Mouse (Mus musculus) Patski (cell line): Measurements from ENCODE around the gene Ssh2. TPM values are rescaled to one million over a fixed set of nuclear protein-coding genes. Genes with fewer than 3 reads are reported as not detected.
A peak's percentile ranks its signal among the peaks of the same experiment; 100 is the strongest.

ENCODE experiments used
- ATAC-seq: fragments of 100-300 bp; one replicate; pipeline ENCODE4 v1.8.0; 2021
- CTCF ChIA-PET: fragments of 350-600 bp; sonication (Branson Sonifier 250); formaldehyde crosslinking; loops from one replicate; lab custom pipeline; 2022; ENCODE audit warnings: inconsistent platforms; lab: Charles Lee
- POLR2A ChIA-PET: fragments of 350-600 bp; sonication (Branson Sonifier 250); formaldehyde crosslinking; loops from one replicate; lab custom pipeline; 2022; ENCODE audit warnings: antibody characterized with exemption, inconsistent platforms; lab: Charles Lee
- DNase-seq: peaks from one replicate; pipeline ENCODE4 v3.0.0-alpha.2; 2011; ENCODE audit warnings: low read depth, low spot score
- H3K27me3 ChIP-seq: fragments of 371-371 bp; one replicate; pipeline ENCODE4 v1.5.1; 2021
- CTCF ChIP-seq: fragments of 100-300 bp; IDR thresholded peaks from one replicate; pipeline ENCODE4 v1.5.1; 2021
- in situ Hi-C: fragments of 300-500 bp; cut with MboI; formaldehyde crosslinking; loops from 3 replicates; pipeline ENCODE4 v1.11.1; 2018; ENCODE audit warnings: low pct_unique_long_range_greater_than_20kb, mixed read lengths
- polyA plus RNA-seq: library from polyadenylated mRNA; unstranded; gene quantifications from one replicate; pipeline ENCODE4 v1.2.3, GENCODE M21; 2021

The Ssh2 gene
- polyA plus RNA-seq, 1 experiment from 2014 or later = 6.5 TPM

DNA sequence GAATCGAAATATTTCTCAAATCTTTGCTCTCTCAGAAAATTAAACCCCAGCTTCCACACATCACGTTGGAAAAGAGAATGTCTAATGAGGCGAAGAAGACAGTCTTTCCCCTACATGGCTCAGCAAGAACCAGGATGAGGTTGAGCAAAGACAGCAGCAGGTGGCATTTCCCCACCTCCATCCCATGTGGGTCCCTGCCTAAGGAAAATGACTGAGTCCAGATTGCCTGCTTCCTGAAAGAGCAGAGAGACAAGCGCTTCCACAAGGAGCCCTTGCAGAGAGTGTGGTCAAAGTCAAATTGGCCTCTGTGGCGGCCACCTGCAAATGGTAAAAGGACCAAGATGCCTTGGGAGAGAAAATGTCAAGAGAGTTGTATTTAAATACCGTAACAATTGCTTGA is 274.4 kb downstream of the Ssh2 start:
- ChIA-PET POLR2A (interaction anchor here (1.0 to 2.1 kb wide), 5 partner anchors 11 to 140 kb away, joined by 3 to 7 read pairs (median 4); no protein-coding TSS in a partner anchor), CTCF (interaction anchor here (0.8 to 3.4 kb wide), 6 partner anchors 11 to 137 kb away, joined by 3 to 13 read pairs (median 7); no protein-coding TSS in a partner anchor)
- DNase-seq (no peak), ATAC-seq (no peak)
- no peaks in the 10 kb centered on the region for H3K27me3 ChIP-seq
- in situ Hi-C loops = no loop called here
- no peak for TF ChIP-seq CTCF

DNA sequence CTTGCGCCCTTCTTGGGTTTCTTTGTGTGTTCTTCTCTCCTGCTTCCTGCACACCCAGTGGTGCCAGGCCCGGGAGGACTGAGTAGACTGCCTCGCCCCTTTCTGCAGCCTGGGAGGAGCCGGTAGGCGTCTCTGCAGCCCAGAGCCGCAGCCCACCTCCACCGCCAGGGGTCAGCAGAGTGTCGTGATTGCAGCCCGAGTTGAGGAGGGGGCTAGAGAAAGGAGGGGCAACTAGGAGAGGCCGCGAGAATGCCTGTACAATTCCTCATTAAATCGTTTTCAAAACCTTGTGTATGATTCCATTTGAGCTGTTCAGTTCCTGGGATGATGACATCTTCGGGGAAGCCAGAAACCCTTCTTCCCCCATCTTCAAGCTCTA is 275.0 kb downstream of the Ssh2 start:
- ChIA-PET POLR2A (interaction anchor here (0.9 to 2.1 kb wide), 5 partner anchors 10 to 61 kb away, joined by 3 to 7 read pairs (median 4); no protein-coding TSS in a partner anchor), CTCF (interaction anchor here (0.7 to 3.4 kb wide), 11 partner anchors 9 to 136 kb away, joined by 3 to 13 read pairs (median 4); no protein-coding TSS in a partner anchor)
- in situ Hi-C loops = no loop called here
- no peak for DNase-seq
- TF ChIP-seq CTCF = no peak
- peak; percentile 24 for ATAC-seq
- no peaks in the 10 kb centered on the region for H3K27me3 ChIP-seq

DNA sequence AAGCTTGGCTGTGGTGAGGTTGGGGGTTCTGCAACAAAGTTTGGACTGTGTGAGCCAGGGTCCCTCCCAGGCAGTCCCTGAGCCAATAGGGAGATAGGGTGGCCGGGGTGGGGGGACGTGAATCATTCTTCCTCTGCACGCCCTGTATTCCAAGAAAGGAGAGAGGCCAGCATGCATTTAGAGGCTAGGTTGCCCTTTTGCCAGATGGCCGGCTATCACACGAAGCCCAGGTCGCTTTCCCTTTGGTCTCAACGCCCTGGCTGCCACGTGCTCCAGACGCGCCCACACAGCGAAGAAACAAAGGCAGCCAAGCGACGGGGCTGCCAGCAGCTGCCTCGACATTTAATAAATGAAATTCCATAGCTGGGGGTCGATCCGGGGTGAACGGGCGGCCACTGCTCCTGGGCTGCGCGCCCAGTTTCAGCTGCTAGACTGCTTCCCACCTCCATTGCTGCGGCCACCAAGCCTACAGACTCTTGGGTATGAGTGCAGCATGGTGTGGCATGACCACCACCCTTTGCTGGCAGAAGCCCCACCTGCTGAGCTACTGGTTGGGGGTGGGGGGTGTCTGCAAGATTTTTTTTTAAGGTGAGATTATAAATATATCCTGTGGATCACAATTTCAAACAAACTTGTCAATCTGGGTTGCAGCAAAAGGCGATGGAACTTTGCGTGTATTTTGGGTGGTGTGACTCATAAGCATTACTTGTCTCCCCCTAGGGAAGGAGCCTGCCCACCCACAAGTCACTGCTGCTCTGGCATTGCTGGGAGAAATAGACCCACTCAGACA is 275.6 kb downstream of the Ssh2 start:
- TF ChIP-seq CTCF = no peak
- no peaks in the 10 kb centered on the region for H3K27me3 ChIP-seq
- CTCF ChIA-PET = interaction anchor here (0.7 to 3.4 kb wide), 11 partner anchors 8 to 135 kb away, joined by 3 to 13 read pairs (median 4); no protein-coding TSS in a partner anchor
- DNase-seq = no peak
- in situ Hi-C loops = no loop called here
- POLR2A ChIA-PET = interaction anchor here (0.7 to 2.1 kb wide), 6 partner anchors 9 to 60 kb away, joined by 3 to 7 read pairs (median 4); no protein-coding TSS in a partner anchor
- peak; percentile 33 for ATAC-seq

DNA sequence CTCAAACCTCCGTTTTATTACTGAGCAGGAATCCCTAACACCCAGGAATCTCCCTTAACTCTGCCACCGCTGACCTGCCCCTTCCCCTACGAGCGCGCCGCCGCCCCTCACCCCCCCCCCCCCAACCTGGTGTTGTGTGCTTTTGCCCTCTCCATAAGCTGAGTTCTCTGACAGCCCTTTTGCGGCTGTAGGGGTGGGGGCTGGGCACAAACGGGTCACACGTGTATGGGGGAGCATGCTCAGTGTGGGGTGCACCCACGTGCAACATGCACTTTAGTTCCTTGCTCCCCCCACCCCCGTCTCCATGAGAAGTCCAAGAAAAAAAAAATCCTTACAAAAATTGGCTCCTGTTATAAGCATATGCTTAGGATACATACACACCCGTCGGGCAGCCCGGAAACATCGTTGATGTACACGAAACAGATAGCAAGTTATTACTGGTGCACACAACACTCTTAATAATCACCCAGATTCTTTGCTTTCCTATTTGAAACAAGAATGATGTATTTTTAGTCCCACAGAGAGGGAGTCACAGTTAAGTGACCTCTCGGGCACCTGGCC is 276.3 kb downstream of the Ssh2 start:
- DNase-seq (no peak), ATAC-seq (no peak)
- ChIA-PET POLR2A (interaction anchor here (0.7 kb wide), 1 partner anchor 8 kb away, joined by 3 read pairs; no protein-coding TSS in a partner anchor), CTCF (interaction anchor here (1.0 to 3.4 kb wide), 6 partner anchors 9 to 135 kb away, joined by 3 to 13 read pairs (median 4); no protein-coding TSS in a partner anchor)
- H3K27me3 ChIP-seq = no peaks in the 10 kb centered on the region
- in situ Hi-C loops = no loop called here
- TF ChIP-seq CTCF = no peak

DNA sequence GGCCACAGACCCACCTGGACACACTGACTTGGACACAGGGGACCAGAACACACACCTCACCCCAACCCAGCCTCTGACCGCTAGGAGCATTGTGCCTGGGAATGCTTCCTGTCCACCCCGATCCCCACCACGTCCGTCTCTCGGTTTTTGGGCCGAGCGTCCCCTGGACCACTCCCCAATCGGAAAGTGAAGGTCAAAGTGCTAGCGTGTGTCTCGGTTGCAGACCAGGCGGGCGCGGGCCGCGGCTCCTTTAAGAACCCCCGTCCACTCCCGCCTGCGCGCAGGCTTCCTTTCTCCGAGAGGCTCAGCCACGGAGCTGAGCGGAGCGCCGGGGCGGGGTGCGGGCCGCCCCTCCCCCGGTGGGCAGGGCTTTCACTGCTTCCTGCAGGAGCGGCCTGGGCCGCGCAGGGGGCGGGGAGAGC is 276.8 kb downstream of the Ssh2 start:
- no peak for DNase-seq
- TF ChIP-seq CTCF = no peak
- ATAC-seq = peak; percentile 70
- in situ Hi-C loops = no loop called here
- CTCF ChIA-PET = interaction anchor here (3.4 kb wide), 1 partner anchor 8 kb away, joined by 13 read pairs; no protein-coding TSS in a partner anchor
- H3K27me3 ChIP-seq = no peaks in the 10 kb centered on the region
- POLR2A ChIA-PET = no interaction called here

DNA sequence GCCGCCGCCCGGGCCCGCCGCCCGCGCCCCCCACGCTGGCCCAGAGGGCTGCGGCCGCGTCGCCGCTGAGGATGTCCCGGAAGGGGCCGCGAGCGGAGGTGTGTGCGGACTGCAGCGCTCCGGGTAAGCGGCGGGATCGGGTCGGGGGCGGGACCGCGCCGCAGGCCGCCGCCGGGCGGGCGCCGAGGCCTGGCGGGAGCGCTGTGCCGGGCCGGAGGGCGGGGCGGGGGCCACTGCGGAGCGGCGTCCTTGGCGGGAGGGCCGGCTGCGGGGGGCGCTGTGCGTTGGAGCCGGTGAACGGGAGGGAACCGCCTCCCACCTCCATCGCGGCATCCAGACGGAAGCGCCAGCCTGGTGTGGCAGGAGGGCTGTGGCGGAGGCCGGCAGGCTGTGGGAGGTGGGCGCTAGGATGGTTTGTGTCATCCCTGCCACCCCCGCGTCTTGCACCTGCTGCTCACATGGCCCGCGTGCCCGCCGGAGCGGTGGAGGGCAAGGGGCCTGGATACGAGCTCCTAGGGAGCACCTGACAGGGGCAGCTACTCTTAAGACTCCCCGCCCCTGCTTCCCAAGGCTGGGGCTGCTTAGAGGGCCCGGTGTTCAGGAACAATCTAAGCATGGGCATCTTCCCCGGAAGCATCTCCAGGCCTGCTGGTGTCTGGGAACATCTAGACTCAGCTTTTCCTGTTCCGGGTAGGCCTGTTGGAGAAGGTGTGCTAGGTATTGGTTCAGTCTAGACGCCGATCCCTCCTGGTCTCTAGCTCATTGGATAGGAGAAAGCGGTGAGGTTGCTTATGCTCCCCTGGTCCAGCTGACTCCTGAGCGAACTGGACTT is 277.6 kb downstream of the Ssh2 start, which contains the start of gene Git1:
Gene Git1, plus strand, starts transcription at position 51 of the 832 bp plus-strand sequence.
- no peak for DNase-seq
- in situ Hi-C loops = no loop called here
- H3K27me3 ChIP-seq = no peaks in the 10 kb centered on the region
- ChIA-PET POLR2A (no interaction called here), CTCF (interaction anchor here (1.0 to 1.5 kb wide), 3 partner anchors 14 to 27 kb away, joined by 3 to 5 read pairs (median 4); no protein-coding TSS in a partner anchor)
- TF ChIP-seq CTCF = no peak
- ATAC-seq = no peak

DNA sequence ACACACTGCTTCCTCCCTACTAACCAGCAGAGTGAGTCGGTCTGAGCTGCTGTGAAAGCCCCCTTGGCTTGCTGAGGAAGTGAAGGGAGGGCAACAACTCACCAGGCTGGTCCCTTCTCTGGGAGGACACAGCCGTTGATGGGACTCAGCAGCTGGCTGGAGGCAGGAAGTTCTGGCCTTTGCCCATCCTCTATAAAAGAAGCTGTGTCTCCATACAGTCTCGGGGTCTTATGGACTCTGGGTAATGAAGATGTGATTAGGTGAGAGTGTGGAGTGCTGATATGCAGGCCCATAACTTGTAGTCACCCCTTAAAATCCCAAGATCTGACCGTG is 278.2 kb downstream of the Ssh2 start:
- in situ Hi-C loops = no loop called here
- POLR2A ChIA-PET = no interaction called here
- ATAC-seq (no peak), DNase-seq (no peak)
- CTCF ChIA-PET = interaction anchor here (1.0 to 1.5 kb wide), 3 partner anchors 13 to 26 kb away, joined by 3 to 5 read pairs (median 4); no protein-coding TSS in a partner anchor
- no peak for TF ChIP-seq CTCF
- no peaks in the 10 kb centered on the region for H3K27me3 ChIP-seq

DNA sequence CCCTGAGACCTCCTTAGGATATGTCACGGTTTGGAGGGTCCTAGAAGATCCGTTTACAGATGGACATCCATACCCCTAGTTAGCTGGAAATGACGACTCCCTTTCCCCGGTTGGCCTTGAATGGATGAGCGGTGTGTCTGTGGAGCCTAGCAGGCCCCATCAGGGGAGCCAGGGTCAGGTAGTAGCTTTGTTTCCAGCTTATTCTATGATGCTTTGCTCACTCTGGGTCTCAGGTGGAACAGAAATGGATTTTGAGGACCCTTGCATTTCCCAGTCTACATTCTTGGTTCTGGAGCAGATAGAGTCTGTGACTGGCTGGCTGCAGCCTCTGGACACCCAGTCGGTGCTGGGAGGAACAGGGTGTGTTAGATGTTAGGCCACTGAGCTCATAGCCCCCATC is 278.7 kb downstream of the Ssh2 start:
- no peaks in the 10 kb centered on the region for H3K27me3 ChIP-seq
- no peak for TF ChIP-seq CTCF
- ChIA-PET POLR2A (no interaction called here), CTCF (interaction anchor here (1.0 to 1.5 kb wide), 2 partner anchors 13 to 26 kb away, joined by 4 to 5 read pairs; no protein-coding TSS in a partner anchor)
- no peak for DNase-seq
- in situ Hi-C loops = no loop called here
- ATAC-seq = no peak

DNA sequence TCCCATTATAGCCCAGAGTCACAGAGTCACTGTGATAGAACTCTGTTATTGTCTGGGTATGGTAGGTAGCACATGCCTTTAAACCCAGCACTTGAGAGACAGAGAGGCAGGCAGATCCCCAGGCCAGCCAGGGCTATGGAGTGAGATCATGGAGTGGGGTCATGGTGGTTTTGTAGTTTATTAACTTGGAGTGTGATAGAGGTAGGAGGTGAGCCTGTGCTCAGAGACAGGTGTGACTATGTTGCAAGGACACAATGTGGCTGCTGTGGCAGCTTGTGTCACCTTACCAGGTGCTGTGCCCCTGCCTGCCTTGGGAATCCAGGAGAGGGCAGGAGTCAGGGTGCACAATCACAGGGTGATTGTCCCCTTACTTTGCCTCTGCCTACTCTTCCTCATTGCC is 279.4 kb downstream of the Ssh2 start:
- ChIA-PET POLR2A (no interaction called here), CTCF (interaction anchor here (1.5 to 2.0 kb wide), 2 partner anchors 12 kb away, joined by 4 to 12 read pairs; no protein-coding TSS in a partner anchor)
- no peak for TF ChIP-seq CTCF
- in situ Hi-C loops = no loop called here
- H3K27me3 ChIP-seq = no peaks in the 10 kb centered on the region
- ATAC-seq = no peak
- DNase-seq = no peak

DNA sequence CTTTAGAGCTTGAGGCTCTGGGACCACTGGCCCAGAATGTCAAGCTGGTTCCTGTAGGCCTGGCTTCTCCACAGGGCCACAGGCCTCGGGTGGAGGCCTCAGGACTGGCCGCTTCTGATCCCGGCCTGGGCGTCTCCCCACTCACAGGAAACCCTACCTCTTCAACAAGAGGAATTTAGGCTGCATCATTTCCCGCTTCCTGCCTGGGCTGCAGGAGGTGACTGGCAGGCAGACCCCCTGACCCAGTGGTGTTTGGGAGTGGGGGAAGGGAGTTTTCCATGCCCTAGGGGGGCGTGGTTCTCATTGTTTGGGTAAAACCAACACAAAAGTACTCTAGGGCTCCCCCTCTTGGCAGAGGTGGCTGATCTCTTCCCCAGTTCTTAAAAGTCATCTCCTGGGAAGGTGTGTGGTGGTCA is 281.3 kb downstream of the Ssh2 start:
- CTCF ChIA-PET = interaction anchor here (2.0 kb wide), 1 partner anchor 10 kb away, joined by 12 read pairs; no protein-coding TSS in a partner anchor
- in situ Hi-C loops = no loop called here
- DNase-seq (no peak), ATAC-seq (no peak)
- no peaks in the 10 kb centered on the region for H3K27me3 ChIP-seq
- TF ChIP-seq CTCF = no peak
- POLR2A ChIA-PET = interaction anchor here (0.6 to 1.2 kb wide), 2 partner anchors 11 to 500 kb away, joined by 3 read pairs; no protein-coding TSS in a partner anchor
